Mouse (Mus musculus): ENCODE measurements around the gene Coro1c. TPM values are rescaled to one million over a fixed set of nuclear protein-coding genes. Genes with fewer than 3 reads are reported as not detected.

Coro1c gene
- total and polyA plus RNA-seq, 2 experiments from 2014 or later = 167 to 178 TPM

DNA sequence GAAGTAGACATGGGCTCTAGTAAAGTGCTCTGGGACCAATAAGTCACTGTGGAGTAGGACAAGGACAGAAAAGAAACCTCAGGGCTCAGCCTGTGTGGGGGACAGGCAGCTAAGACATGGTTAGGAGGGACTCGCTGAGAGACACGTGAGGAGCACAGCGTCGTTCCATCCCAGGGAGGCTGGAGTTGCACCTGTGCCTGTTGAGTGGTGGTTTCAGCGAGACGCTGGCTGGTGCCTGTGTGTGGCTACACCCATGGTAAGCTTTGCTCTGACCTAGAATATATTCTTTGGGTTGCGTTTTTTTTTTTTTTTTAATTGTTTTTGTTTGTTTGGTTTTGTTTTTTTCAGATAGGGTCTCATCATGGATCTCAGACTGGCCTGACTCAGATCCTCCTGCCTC is 32.4 kb downstream of the Coro1c start:
- Histone ChIP-seq H3K27ac (ENCODE audit: low read depth, low read length) (no peak overlapping the region), H3K27me3 (ENCODE audit: insufficient read depth, low read length) (no peaks in the 10 kb centered on the region), H3K4me2 (ENCODE audit: low read depth) (no peak overlapping the region), H3K36me3 (ENCODE audit: insufficient read depth) (peaks cover 34% of the 10 kb centered on the region), H3K9me3 (ENCODE audit: low read length) (no peaks in the 10 kb centered on the region), H3K4me1 (ENCODE audit: insufficient read depth) (peaks cover 36% of the 10 kb centered on the region), H3K4me3 (ENCODE audit: low read depth, low read length) (no peak overlapping the region), H3K9ac (no peak overlapping the region)
- DNase-seq (no peak), ATAC-seq (no peak)
- WGBS = 89% methylated on average over 7 of the region's 7 CpGs
- TF ChIP-seq CTCF (IDR thresholded peaks at IDR 0.05; ENCODE audit: low read depth) = no peak

DNA sequence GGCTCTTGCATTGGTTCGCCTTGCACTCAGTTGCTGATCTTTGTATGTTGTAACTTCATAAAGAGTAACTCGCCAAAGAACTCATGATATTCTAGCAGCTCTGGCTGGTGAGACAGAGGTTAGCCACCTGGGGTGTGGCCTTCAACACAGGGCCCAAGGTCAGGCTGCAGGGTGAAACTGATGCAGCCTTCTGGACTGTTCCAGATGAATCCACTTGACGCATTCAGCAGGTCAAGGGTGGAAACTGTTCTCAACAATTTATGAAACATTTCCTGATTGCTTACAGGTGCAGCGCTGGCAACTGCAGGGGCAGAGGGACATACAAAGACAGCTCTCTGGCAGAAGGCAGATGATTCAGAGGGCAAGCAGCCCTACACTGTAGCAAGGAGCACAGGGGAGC is 32.9 kb downstream of the Coro1c start:
- no peak overlapping the region for H3K9ac ChIP-seq
- DNase-seq = no peak
- H3K27me3 ChIP-seq (ENCODE audit: insufficient read depth, low read length) = no peaks in the 10 kb centered on the region
- 93% methylated on average over 4 of the region's 4 CpGs for WGBS
- no peak overlapping the region for H3K27ac ChIP-seq (ENCODE audit: low read depth, low read length)
- H3K9me3 ChIP-seq (ENCODE audit: low read length) = no peaks in the 10 kb centered on the region
- peaks cover 29% of the 10 kb centered on the region for H3K36me3 ChIP-seq (ENCODE audit: insufficient read depth)
- H3K4me3 ChIP-seq (ENCODE audit: low read depth, low read length) = no peak overlapping the region
- ATAC-seq = no peak
- H3K4me1 ChIP-seq (ENCODE audit: insufficient read depth) = peaks cover 41% of the 10 kb centered on the region
- no peak for TF ChIP-seq CTCF (IDR thresholded peaks at IDR 0.05; ENCODE audit: low read depth)
- no peak overlapping the region for H3K4me2 ChIP-seq (ENCODE audit: low read depth)

DNA sequence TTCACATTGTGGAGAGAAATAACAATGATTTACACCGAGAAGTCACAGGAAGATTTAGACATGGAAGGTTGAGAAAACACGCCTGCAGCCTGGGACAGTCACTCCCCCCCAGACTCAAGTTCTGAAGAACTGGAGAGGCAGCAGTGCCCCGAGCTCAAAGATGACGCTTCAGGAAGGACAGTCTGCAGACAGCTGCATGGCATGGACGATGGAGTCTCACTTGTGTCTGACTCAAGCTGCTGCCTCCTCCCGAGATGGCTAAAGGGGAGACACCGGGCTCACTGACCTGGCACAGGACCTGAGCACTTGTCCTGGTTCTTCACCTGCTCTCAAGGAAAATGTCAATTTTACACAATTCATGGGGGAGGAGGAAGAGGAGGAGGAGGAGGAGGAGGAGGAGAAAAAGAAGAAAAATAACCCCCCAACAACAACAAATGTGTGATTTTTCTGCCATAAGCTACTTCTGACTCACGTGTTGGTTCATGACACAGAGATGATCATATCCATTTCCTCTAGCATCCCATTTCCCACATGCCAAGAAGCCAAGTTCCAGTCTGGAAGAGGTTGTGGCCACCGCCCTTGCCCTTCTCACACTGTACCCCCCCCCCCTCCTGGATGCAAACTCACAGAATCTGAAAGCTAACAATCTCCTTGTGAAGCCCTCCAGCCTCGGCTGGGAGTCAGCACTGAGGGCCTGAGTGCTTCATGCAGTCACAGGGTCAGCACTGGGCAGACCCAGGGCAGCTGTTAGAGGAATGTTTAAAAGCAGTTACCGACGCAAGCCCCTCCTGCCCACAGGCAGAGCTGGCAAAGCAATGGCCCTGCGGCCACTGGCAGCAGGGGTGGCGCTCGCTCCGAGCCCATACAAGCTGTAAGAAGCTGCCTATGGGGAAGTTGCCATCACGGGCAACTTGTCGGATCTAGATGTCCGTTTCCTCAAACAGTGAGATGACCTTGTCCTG is 34.2 kb downstream of the Coro1c start:
- Histone ChIP-seq H3K4me1 (ENCODE audit: insufficient read depth) (peaks cover 47% of the 10 kb centered on the region), H3K27ac (ENCODE audit: low read depth, low read length) (peak overlapping the region; percentile 96), H3K9me3 (ENCODE audit: low read length) (no peaks in the 10 kb centered on the region), H3K4me2 (ENCODE audit: low read depth) (peak overlapping the region; percentile 28; the same call in 1 of the 2 replicates), H3K36me3 (ENCODE audit: insufficient read depth) (peaks cover 18% of the 10 kb centered on the region), H3K9ac (peak overlapping the region; percentile 44), H3K4me3 (ENCODE audit: low read depth, low read length) (no peak overlapping the region), H3K27me3 (ENCODE audit: insufficient read depth, low read length) (no peaks in the 10 kb centered on the region)
- TF ChIP-seq CTCF (IDR thresholded peaks at IDR 0.05; ENCODE audit: low read depth) = no peak
- no peak for DNase-seq
- no peak for ATAC-seq
- WGBS = 39% methylated on average over 19 of the region's 19 CpGs

DNA sequence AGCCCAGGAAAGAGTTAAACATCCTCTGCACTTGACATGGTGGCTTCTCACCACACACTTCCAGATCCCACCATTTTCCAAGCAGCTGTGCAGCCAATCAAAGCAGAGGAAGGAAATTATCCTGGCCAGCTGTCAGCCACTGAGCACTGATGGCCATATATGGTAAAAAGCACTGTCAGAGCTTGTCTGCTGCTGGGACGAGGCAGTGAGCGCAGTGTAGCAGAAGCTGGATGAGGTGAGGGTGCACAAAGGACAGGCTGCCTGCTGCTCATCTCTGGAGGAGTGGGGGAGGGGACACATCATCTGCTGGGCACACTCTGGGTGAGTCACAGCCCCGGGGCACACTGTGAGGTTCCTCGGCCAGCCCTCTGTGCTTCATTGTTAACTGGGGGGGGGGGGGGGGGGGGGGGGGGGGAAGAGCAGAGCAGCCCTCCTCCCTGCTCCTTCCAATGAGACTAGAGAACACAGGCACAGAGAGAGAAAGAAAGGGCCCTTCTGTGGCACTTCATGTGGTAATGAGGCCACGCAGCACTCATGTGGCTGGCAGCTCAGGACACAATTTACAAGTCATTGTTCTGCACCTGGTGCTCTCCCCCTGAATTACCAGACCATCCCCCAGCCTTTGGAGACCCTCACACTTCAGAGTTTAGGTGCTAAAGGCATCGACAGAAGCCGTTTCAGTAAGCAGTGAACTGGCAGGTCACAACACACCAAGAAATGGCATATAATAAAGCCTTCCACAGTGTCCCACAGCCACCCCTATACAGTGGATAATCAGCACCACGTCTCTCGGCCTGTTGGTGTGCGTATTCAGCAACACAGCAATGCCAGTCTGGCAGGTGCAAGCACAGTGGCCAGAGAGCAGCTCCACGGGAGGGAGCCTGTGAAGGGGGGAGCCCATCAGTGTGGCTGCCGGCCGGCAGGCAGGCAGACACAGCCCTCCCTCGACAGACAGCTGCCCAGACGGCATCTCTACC is 35.3 kb downstream of the Coro1c start:
- Histone ChIP-seq H3K4me1 (ENCODE audit: insufficient read depth) (peaks cover 51% of the 10 kb centered on the region), H3K27ac (ENCODE audit: low read depth, low read length) (peak overlapping the region; percentile 96), H3K36me3 (ENCODE audit: insufficient read depth) (peaks cover 11% of the 10 kb centered on the region; the same call in 1 of the 2 replicates), H3K4me2 (ENCODE audit: low read depth) (peak overlapping the region; percentile 28; the same call in 1 of the 2 replicates), H3K9ac (peak overlapping the region; percentile 44), H3K9me3 (ENCODE audit: low read length) (no peaks in the 10 kb centered on the region), H3K4me3 (ENCODE audit: low read depth, low read length) (no peak overlapping the region), H3K27me3 (ENCODE audit: insufficient read depth, low read length) (no peaks in the 10 kb centered on the region)
- ATAC-seq (peak; percentile 92), DNase-seq (peak; percentile 86)
- TF ChIP-seq CTCF (IDR thresholded peaks at IDR 0.05; ENCODE audit: low read depth) = no peak
- 2% methylated on average over 13 of the region's 15 CpGs for WGBS

DNA sequence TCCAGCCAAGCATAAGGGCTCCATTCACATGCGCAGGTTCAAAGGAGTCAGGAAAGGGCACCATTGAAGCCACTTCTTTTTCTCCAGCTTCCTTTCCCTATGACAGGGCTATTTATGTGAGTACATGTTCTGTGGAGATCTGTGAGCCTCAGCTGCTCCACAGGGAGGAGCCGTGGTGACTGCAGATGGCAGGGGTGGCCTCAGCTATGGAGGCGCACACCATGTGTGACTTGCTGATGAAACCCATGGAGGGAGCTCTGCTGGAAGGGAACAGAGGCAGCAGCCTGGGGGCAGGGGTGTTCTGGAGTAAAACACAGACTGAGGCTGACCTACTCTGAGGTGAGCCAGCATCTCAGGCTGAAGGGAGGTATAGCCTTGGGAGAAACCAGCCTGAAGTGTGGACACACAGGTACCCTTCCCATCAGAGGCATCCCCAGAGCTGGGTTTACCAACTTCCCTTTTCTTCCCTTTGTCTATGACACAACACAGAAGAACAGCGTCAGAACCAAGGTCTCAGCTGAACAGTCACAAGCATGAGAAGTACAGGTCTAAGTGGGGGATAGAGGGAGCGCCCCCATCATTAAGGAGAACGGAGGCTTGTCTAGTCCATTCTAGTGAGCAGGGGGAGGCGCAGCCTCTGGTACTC is 36.5 kb downstream of the Coro1c start:
- Histone ChIP-seq H3K9me3 (ENCODE audit: low read length) (no peaks in the 10 kb centered on the region), H3K4me2 (ENCODE audit: low read depth) (no peak overlapping the region), H3K4me1 (ENCODE audit: insufficient read depth) (peaks cover 51% of the 10 kb centered on the region), H3K36me3 (ENCODE audit: insufficient read depth) (peaks cover 11% of the 10 kb centered on the region; the same call in 1 of the 2 replicates), H3K4me3 (ENCODE audit: low read depth, low read length) (no peak overlapping the region), H3K27me3 (ENCODE audit: insufficient read depth, low read length) (no peaks in the 10 kb centered on the region), H3K27ac (ENCODE audit: low read depth, low read length) (peak overlapping the region; percentile 96), H3K9ac (no peak overlapping the region)
- no peak for DNase-seq
- ATAC-seq = no peak
- TF ChIP-seq CTCF (IDR thresholded peaks at IDR 0.05; ENCODE audit: low read depth) = no peak; the same call in 1 of the 2 replicates
- 61% methylated on average over 7 of the region's 7 CpGs for WGBS

DNA sequence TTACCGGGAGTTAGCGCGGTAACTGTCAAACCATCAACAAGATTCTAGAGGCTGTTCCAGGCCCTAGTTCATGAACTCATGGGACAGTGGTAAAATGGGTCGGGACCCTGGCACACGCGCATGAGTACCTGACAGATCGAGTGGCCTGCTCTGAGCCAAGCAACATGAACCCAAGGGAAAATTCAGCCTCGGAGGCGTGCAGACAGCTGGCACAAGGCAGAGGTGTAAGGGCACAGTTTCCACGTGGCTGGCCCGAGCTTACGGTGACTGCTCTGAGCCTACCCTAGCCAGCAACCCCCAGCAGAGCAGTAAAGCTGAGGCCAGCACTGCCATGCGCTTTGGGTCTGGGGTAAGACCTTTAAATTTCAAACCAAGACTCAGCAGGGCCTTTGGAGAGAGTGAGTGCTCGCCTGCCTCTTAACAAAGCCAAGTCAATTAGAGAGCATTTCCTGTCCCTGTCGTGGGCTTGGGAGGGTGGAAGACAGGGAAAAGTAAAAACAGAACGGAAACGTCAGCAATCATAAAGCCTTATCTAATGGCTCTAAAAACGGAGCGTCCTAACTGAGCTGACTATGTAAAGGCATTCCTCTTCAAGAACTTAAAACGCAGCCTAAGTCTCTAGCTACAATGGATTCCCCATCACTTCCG is 38.0 kb downstream of the Coro1c start:
- no peak overlapping the region for H3K4me2 ChIP-seq (ENCODE audit: low read depth)
- ATAC-seq = no peak
- H3K9me3 ChIP-seq (ENCODE audit: low read length) = no peaks in the 10 kb centered on the region
- H3K9ac ChIP-seq = no peak overlapping the region
- WGBS = 31% methylated on average over 21 of the region's 21 CpGs
- H3K4me1 ChIP-seq (ENCODE audit: insufficient read depth) = peaks cover 51% of the 10 kb centered on the region
- H3K27ac ChIP-seq (ENCODE audit: low read depth, low read length) = 0 out of 2 replicates have a peak overlapping the region, but pooled peaks have one; percentile 29
- peaks cover 11% of the 10 kb centered on the region; the same call in 1 of the 2 replicates for H3K36me3 ChIP-seq (ENCODE audit: insufficient read depth)
- no peak for DNase-seq
- no peak overlapping the region for H3K4me3 ChIP-seq (ENCODE audit: low read depth, low read length)
- no peak for TF ChIP-seq CTCF (IDR thresholded peaks at IDR 0.05; ENCODE audit: low read depth)
- no peaks in the 10 kb centered on the region for H3K27me3 ChIP-seq (ENCODE audit: insufficient read depth, low read length)
